Mouse (Mus musculus) liver, adult 2 months (tissue): ENCODE measurements around the gene 9230102O04Rik. TPM values are rescaled to one million over a fixed set of nuclear protein-coding genes. Genes with fewer than 3 reads are reported as not detected.

Source experiments
- DNase-seq: peaks from one replicate; pipeline ENCODE4 v3.0.0-alpha.2; 2011; ENCODE audit warnings: low read depth, low spot score; ENCODE audit errors: extremely low read depth
- H3K27ac ChIP-seq: fragments of 200-500 bp; replicated peaks from 2 replicates; pipeline ENCODE4 v1.5.1; 2012; ENCODE audit warnings: low read depth, mild to moderate bottlenecking, control low read depth, inconsistent platforms, low read length; ENCODE audit not compliant: insufficient read depth
- H3K27me3 ChIP-seq: fragments of 200-500 bp; 2 replicates; pipeline ENCODE4 v1.6.1; 2012; ENCODE audit warnings: mild to moderate bottlenecking, moderate library complexity, low read length, inconsistent platforms; ENCODE audit not compliant: control insufficient read depth, insufficient read depth
- H3K36me3 ChIP-seq: fragments of 200-500 bp; 2 replicates; pipeline ENCODE4 v1.6.1; 2012; ENCODE audit warnings: low read length, inconsistent platforms; ENCODE audit not compliant: control insufficient read depth, insufficient read depth
- H3K4me1 ChIP-seq: fragments of 200-500 bp; 2 replicates; pipeline ENCODE4 v1.6.1; 2011; ENCODE audit warnings: low read length; ENCODE audit not compliant: control insufficient read depth, insufficient read depth
- H3K4me3 ChIP-seq: fragments of 200-500 bp; 2 replicates; pipeline ENCODE4 v1.5.1; 2011; ENCODE audit warnings: low read depth, mild to moderate bottlenecking, control low read depth, low read length, moderate library complexity; ENCODE audit not compliant: insufficient read depth
- H3K79me2 ChIP-seq: fragments of 200-500 bp; 2 replicates; pipeline ENCODE4 v1.6.1; 2012; ENCODE audit warnings: inconsistent platforms, mild to moderate bottlenecking, low read length, moderate library complexity; ENCODE audit not compliant: control insufficient read depth, insufficient read depth
- H3K9ac ChIP-seq: fragments of 200-500 bp; 2 replicates; pipeline ENCODE4 v1.6.1; 2012; ENCODE audit warnings: low read depth, mild to moderate bottlenecking, control low read depth, inconsistent platforms, low read length
- CTCF ChIP-seq: fragments of 200-500 bp; IDR thresholded peaks from 2 replicates; pipeline ENCODE4 v1.5.1; 2011; ENCODE audit warnings: low read depth, low read length, control low read depth
- POLR2A ChIP-seq: fragments of 200-500 bp; IDR thresholded peaks from 2 replicates; pipeline ENCODE4 v1.6.1; 2011; ENCODE audit warnings: low read length, control low read depth; ENCODE audit not compliant: insufficient read depth; ENCODE audit errors: extremely low read depth
- WGBS: fragments of 180-500 bp; shearing (Covaris S2); methylation state at CpG from one replicate; pipeline ENCODE4 v1.1.7; 2018; 5-methylcytosine and 5-hydroxymethylcytosine counted together
- polyA plus RNA-seq: library from polyadenylated mRNA; depleted of rRNA; stranded (reverse); fragments of >200 nt; gene quantifications from 2 replicates; pipeline ENCODE4 v1.2.3, GENCODE M21; 2012
- total RNA-seq: library from RNA; depleted of rRNA; stranded (reverse); fragments of >200 nt; gene quantifications from 2 replicates; pipeline ENCODE4 v1.2.3, GENCODE M21; 2014

The 9230102O04Rik gene
- total and polyA plus RNA-seq, 2 experiments = not detected

DNA sequence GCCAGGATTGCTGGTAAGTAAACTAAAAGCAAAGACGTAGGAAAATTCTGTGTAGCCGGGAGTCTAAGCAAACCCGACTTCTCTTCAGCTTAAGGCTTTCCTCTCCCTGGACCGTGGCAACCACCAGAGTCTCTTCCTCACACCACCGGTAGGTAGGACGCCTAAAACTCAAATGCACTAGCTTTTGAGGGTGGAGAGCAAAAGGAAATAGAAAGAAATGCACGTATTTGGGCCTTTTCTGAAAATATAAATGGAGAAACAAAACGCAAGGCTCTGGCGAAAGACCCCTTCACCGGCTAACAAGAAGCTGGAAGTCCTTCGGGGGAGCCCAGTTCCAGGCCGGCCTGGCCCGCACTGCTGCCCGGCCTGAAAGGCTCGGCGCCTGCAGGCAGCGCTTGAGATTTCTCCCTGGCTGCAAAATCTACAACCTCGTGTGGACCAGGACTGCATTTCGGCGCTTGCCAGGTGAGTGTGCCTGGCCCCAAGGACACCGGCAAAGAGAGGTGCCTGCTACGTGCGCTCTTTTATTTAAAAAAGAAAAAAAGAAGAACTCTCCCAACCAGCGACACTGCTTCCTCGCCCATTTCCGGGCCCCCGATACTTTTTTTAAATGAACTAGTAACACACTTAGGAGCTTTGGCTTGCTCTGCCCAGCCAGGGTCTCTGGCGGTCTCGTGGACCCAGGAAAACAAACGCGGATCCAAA is 12.6 kb downstream of the 9230102O04Rik start:
- no peak for TF ChIP-seq POLR2A
- no peak for TF ChIP-seq CTCF

DNA sequence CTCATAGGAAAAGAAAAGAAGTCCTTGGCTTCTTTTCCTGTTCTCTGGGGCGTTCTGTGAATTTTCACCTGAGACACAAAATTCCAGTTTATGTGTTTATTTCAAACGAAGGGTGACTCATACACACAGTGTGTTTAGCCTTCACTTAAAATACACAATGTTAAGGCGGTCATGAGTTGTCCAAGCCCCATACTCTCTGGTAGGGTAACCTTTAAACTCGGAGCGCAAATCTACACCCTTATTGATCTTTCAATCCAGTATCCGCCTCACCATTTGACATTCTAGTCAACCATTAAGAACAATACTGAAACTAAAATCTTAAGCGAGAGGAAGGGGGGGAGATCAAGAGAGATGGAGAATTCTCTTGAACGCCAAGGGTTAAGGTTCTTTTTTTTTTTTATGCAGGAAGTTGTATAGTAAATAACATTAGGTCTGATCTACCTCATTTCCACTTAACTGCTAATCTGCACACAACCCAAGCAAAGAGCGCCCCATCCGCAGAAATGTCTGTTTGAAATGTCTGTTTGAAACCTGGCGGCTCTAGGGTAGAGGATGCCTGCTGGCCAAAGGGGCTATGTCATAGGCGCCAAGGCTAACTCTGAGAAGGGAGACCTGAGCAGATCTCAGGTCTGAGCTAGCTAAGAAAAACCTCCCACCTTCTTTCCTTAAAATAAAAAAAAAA is 13.5 kb downstream of the 9230102O04Rik start:
- no peak overlapping the region for H3K27ac ChIP-seq
- peaks cover 7% of the 10 kb centered on the region for H3K27me3 ChIP-seq
- H3K4me3 ChIP-seq = no peak overlapping the region
- no peaks in the 10 kb centered on the region for H3K79me2 ChIP-seq
- TF ChIP-seq CTCF = no peak
- TF ChIP-seq POLR2A = no peak
- peaks cover 5% of the 10 kb centered on the region for H3K4me1 ChIP-seq
- no peak overlapping the region for H3K9ac ChIP-seq
- no peaks in the 10 kb centered on the region for H3K36me3 ChIP-seq
- DNase-seq = no peak
- 47% methylated on average over 12 of the region's 12 CpGs for WGBS

More for the DNA sequence above, 12.6 kb downstream of the 9230102O04Rik start:
- H3K9ac ChIP-seq = no peak overlapping the region
- WGBS = 21% methylated on average over 31 of the region's 31 CpGs
- H3K79me2 ChIP-seq = no peaks in the 10 kb centered on the region
- peaks cover 15% of the 10 kb centered on the region for H3K27me3 ChIP-seq
- H3K27ac ChIP-seq = no peak overlapping the region
- H3K4me3 ChIP-seq = peak overlapping the region; percentile 50; the same call in 1 of the 2 replicates
- H3K4me1 ChIP-seq = peaks cover 5% of the 10 kb centered on the region
- no peaks in the 10 kb centered on the region for H3K36me3 ChIP-seq
- DNase-seq = no peak

DNA sequence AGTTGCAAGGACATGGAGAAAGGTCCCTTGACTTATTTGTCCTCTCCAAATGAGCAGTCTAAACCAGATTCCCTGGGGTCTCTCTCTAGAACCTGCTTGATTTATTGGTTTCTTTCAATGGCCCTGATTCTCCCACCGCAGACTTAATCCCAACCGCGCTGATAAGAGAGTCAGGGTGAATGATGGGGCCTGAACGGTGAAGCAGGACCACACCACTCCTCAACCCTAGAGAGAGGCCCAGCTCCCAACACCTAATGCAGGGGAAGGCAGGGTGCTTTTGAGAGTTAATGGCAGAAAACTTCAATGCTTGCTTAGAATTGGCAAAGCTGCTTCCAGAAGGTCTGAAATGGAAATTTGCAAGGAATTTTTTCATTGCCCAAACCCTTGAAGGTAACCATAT is 14.1 kb downstream of the 9230102O04Rik start:
- Histone ChIP-seq H3K36me3 (no peaks in the 10 kb centered on the region), H3K27ac (no peak overlapping the region), H3K27me3 (peaks cover 6% of the 10 kb centered on the region), H3K4me1 (peaks cover 5% of the 10 kb centered on the region), H3K79me2 (no peaks in the 10 kb centered on the region), H3K4me3 (no peak overlapping the region), H3K9ac (no peak overlapping the region)
- DNase-seq = no peak
- 73% methylated on average over 4 of the region's 4 CpGs for WGBS
- no peak for TF ChIP-seq POLR2A
- no peak for TF ChIP-seq CTCF

DNA sequence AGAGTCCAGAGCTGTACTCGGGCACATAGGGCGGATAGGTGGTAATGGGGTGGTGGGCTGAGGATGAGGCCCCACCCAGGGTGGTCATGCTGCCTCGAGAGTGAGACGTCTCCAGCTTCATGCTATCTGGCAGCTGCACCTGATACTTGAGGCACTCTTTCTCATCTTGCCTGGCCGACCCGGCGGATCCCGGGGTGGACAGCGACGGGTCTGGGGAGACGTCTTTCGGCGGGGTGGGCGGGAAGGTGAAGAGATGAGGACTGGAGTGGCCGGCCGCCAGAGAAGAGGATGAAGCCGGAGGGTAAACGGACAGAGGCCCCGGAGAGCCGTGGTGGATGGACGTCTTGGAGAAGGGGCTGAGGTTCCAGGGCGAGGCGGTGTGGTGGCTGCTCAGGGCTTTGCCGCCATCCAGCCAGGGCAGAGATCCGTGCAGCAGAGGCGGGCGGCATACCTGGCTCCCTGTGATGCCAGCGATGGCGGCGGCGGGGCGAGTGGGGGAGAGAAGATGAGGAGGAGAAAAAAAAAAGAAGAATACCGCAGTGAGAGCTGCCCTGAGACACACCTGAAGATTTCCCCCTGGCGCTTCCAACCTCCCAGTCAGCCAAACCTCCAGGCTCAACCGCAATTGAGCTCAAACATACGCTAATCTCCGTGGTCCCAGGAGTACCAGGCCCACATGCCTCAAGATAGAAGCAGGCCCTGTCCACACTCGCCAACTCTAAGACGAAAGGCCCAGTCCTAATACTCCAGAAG is 14.7 kb downstream of the 9230102O04Rik start:
- H3K9ac ChIP-seq = no peak overlapping the region
- no peaks in the 10 kb centered on the region for H3K36me3 ChIP-seq
- 76% methylated on average over 39 of the region's 39 CpGs for WGBS
- TF ChIP-seq CTCF (no peak), POLR2A (no peak)
- DNase-seq = no peak
- peaks cover 6% of the 10 kb centered on the region for H3K27me3 ChIP-seq
- no peak overlapping the region for H3K4me3 ChIP-seq
- peaks cover 5% of the 10 kb centered on the region for H3K4me1 ChIP-seq
- H3K27ac ChIP-seq = no peak overlapping the region
- no peaks in the 10 kb centered on the region for H3K79me2 ChIP-seq

DNA sequence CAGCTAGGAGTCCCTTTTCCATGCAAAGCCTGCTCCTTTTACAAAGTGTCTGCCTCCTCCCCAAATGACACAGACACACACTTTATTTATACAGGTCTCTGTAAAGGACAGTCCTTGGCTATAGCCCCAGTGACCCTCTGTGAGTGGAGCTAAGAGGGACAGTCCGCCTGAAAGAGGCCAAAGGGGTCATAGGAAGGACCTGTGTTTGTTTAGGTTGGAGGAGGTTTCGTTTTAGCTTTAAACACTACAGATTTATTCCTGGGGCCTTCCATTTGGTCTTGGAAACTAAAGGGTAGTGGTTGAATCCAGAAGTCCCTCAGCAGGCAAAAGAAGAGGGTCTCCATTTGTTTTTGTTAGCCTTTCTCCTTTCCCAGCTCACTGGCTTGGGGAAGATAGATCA is 15.6 kb downstream of the 9230102O04Rik start:
- 35% methylated on average over 2 of the region's 2 CpGs for WGBS
- Histone ChIP-seq H3K4me3 (no peak overlapping the region), H3K27me3 (peaks cover 6% of the 10 kb centered on the region), H3K9ac (no peak overlapping the region), H3K79me2 (no peaks in the 10 kb centered on the region), H3K4me1 (peaks cover 5% of the 10 kb centered on the region), H3K36me3 (no peaks in the 10 kb centered on the region), H3K27ac (no peak overlapping the region)
- no peak for DNase-seq
- TF ChIP-seq POLR2A (no peak), CTCF (no peak)
